Mouse (Mus musculus): Measurements from ENCODE around the gene Olfr766-ps1.

- no peak for TF ChIP-seq CTCF (IDR thresholded peaks at IDR 0.05; ENCODE audit: borderline replicate concordance, insufficient read depth, low read depth, low read length)
- no peak for TF ChIP-seq POLR2A (IDR thresholded peaks at IDR 0.05; ENCODE audit: borderline replicate concordance, insufficient read depth, low read length)
These were observed 40.4 kb downstream of the Olfr766-ps1 start for GRCm38 (mm10) chr10:129028343-129028742.
